Mouse (Mus musculus) kidney, postnatal 0 days (tissue): ENCODE results near the gene Dok4. TPM values are rescaled to one million over a fixed set of nuclear protein-coding genes. Genes with fewer than 3 reads are reported as not detected.

Experiments
- ATAC-seq: fragments of 200-750 bp; cut with Nextera tagmentation; replicated peaks from 2 replicates; pipeline ENCODE4 v1.8.0; 2017; ENCODE audit warnings: low read depth, moderate number of reproducible peaks, moderate TSS enrichment, moderate library complexity; ENCODE audit not compliant: low FRiP score
- DNase-seq: peaks from one replicate; pipeline ENCODE4 v3.0.0-alpha.2; 2016; ENCODE audit warnings: low spot score
- H3K27ac ChIP-seq: fragments of 300-500 bp; sonication (generic); 2 replicates; pipeline ENCODE4 v1.5.1; 2014; ENCODE audit warnings: mild to moderate bottlenecking
- H3K27me3 ChIP-seq: fragments of 300-500 bp; sonication (generic); 2 replicates; pipeline ENCODE4 v1.6.1; 2014; ENCODE audit warnings: low read length, mixed read lengths; ENCODE audit not compliant: insufficient read depth
- H3K36me3 ChIP-seq: fragments of 300-500 bp; sonication (generic); 2 replicates; pipeline ENCODE4 v1.6.1; 2014; ENCODE audit warnings: low read length, mixed read lengths; ENCODE audit not compliant: insufficient read depth
- H3K4me1 ChIP-seq: fragments of 300-500 bp; sonication (generic); replicated peaks from 2 replicates; pipeline ENCODE4 v1.6.1; 2014; ENCODE audit warnings: antibody characterized with exemption, low read length, mixed read lengths; ENCODE audit not compliant: insufficient read depth
- H3K4me2 ChIP-seq: fragments of 300-500 bp; sonication (generic); 2 replicates; pipeline ENCODE4 v1.6.1; 2014; ENCODE audit warnings: mild to moderate bottlenecking, low read length, moderate library complexity, mixed read lengths
- H3K4me3 ChIP-seq: fragments of 300-500 bp; sonication (generic); replicated peaks from 2 replicates; pipeline ENCODE4 v1.5.1; 2014; ENCODE audit warnings: low read depth, low read length
- H3K9ac ChIP-seq: fragments of 300-500 bp; sonication (generic); 2 replicates; pipeline ENCODE4 v1.6.1; 2014; ENCODE audit warnings: low read depth, low read length
- H3K9me3 ChIP-seq: fragments of 300-500 bp; sonication (generic); replicated peaks from 2 replicates; pipeline ENCODE4 v1.6.1; 2016; ENCODE audit warnings: low read length, inconsistent platforms, mixed read lengths
- CTCF ChIP-seq: IDR thresholded peaks from 2 replicates; pipeline ENCODE4 v1.5.1; 2016; ENCODE audit warnings: antibody characterized with exemption, low read depth, mild to moderate bottlenecking, moderate library complexity
- WGBS: fragments of 180-500 bp; shearing (Covaris S2); extraction: QIAGEN DNeasy Blood & Tissue Kit; methylation state at CpG from one replicate; pipeline ENCODE4 v1.1.7; 2014; 5-methylcytosine and 5-hydroxymethylcytosine counted together
- polyA plus RNA-seq: library from polyadenylated mRNA; unstranded; fragments of >200 nt; fragmentation: Nextera tagmentation; extraction: Ambion mirVana; gene quantifications from 2 replicates; pipeline ENCODE4 v1.2.1, GENCODE M21; 2015

The Dok4 gene
- polyA plus RNA-seq, 1 experiment from 2014 or later, result 25.2 TPM

- H3K27me3 ChIP-seq, result no peaks in the 10 kb centered on the region
- peak overlapping the region; percentile 54 for H3K9ac ChIP-seq
- 6% methylated on average over 22 of the region's 22 CpGs for WGBS
- ATAC-seq (no peak), DNase-seq (no peak)
- peak overlapping the region; percentile 84 for H3K4me2 ChIP-seq
- peaks cover 8% of the 10 kb centered on the region; the same call in 1 of the 2 replicates for H3K36me3 ChIP-seq
- 0 out of 2 replicates have a peak overlapping the region, but pooled peaks have one; percentile 69 for H3K27ac ChIP-seq
- no peak for TF ChIP-seq CTCF
- no peaks in the 10 kb centered on the region for H3K9me3 ChIP-seq
- peak overlapping the region; percentile 40 for H3K4me3 ChIP-seq
- H3K4me1 ChIP-seq, result peaks cover 26% of the 10 kb centered on the region
Observed at GRCm38 (mm10) chr8:94870474-94871107, 5.5 kb downstream of the Dok4 start.

- H3K9ac ChIP-seq, result peak overlapping the region; percentile 54; the same call in 1 of the 2 replicates
- H3K4me2 ChIP-seq, result peak overlapping the region; percentile 84; the same call in 1 of the 2 replicates
- H3K36me3 ChIP-seq, result peaks cover 14% of the 10 kb centered on the region; the same call in 1 of the 2 replicates
- no peaks in the 10 kb centered on the region for H3K27me3 ChIP-seq
- H3K4me1 ChIP-seq, result peaks cover 20% of the 10 kb centered on the region
- no peak overlapping the region for H3K27ac ChIP-seq
- no peak for DNase-seq
- peak overlapping the region; percentile 40; the same call in 1 of the 2 replicates for H3K4me3 ChIP-seq
- no peaks in the 10 kb centered on the region for H3K9me3 ChIP-seq
- no peak for ATAC-seq
- no peak for TF ChIP-seq CTCF
- 29% methylated on average over 4 of the region's 4 CpGs for WGBS
Observed at GRCm38 (mm10) chr8:94870003-94870402, 6.1 kb downstream of the Dok4 start.

- peaks cover 20% of the 10 kb centered on the region; the same call in 1 of the 2 replicates for H3K36me3 ChIP-seq
- DNase-seq (no peak), ATAC-seq (no peak)
- no peak overlapping the region for H3K9ac ChIP-seq
- H3K27ac ChIP-seq, result no peak overlapping the region
- H3K9me3 ChIP-seq, result no peaks in the 10 kb centered on the region
- no peaks in the 10 kb centered on the region for H3K27me3 ChIP-seq
- no peak overlapping the region for H3K4me3 ChIP-seq
- no peak for TF ChIP-seq CTCF
- WGBS, result 79% methylated on average over 7 of the region's 7 CpGs
- peaks cover 15% of the 10 kb centered on the region for H3K4me1 ChIP-seq
- H3K4me2 ChIP-seq, result no peak overlapping the region
Observed at GRCm38 (mm10) chr8:94869146-94869545, 7.0 kb downstream of the Dok4 start.

GRCm38 (mm10) chr8:94866921-94867320 is 9.2 kb downstream of the Dok4 start:
- Histone ChIP-seq H3K9me3 (no peaks in the 10 kb centered on the region), H3K9ac (no peak overlapping the region), H3K27me3 (no peaks in the 10 kb centered on the region), H3K4me1 (peaks cover 15% of the 10 kb centered on the region), H3K36me3 (peaks cover 27% of the 10 kb centered on the region), H3K4me3 (no peak overlapping the region), H3K27ac (no peak overlapping the region), H3K4me2 (no peak overlapping the region)
- TF ChIP-seq CTCF, result no peak
- no peak for ATAC-seq
- no peak for DNase-seq
- WGBS, result 86% methylated on average over 9 of the region's 9 CpGs

- H3K36me3 ChIP-seq, result peaks cover 32% of the 10 kb centered on the region
- peaks cover 3% of the 10 kb centered on the region for H3K4me1 ChIP-seq
- WGBS, result 78% methylated on average over 10 of the region's 10 CpGs
- H3K27me3 ChIP-seq, result no peaks in the 10 kb centered on the region
- no peak overlapping the region for H3K4me2 ChIP-seq
- H3K4me3 ChIP-seq, result no peak overlapping the region
- DNase-seq (no peak), ATAC-seq (no peak)
- no peak overlapping the region for H3K27ac ChIP-seq
- H3K9ac ChIP-seq, result no peak overlapping the region
- TF ChIP-seq CTCF, result no peak
- H3K9me3 ChIP-seq, result no peaks in the 10 kb centered on the region
Observed at GRCm38 (mm10) chr8:94865292-94865691, 10.8 kb downstream of the Dok4 start.

- WGBS, result 81% methylated on average over 10 of the region's 10 CpGs
- Histone ChIP-seq H3K27ac (no peak overlapping the region), H3K9ac (no peak overlapping the region), H3K36me3 (peaks cover 37% of the 10 kb centered on the region), H3K27me3 (no peaks in the 10 kb centered on the region), H3K4me1 (no peaks in the 10 kb centered on the region; the same call in 1 of the 2 replicates), H3K4me2 (no peak overlapping the region), H3K9me3 (no peaks in the 10 kb centered on the region), H3K4me3 (no peak overlapping the region)
- TF ChIP-seq CTCF, result peak; percentile 29; the same call in 1 of the 2 replicates
- no peak for DNase-seq
- ATAC-seq, result no peak
Observed at GRCm38 (mm10) chr8:94863897-94864673, 12.0 kb downstream of the Dok4 start.
